ENCODE assay signal across 16 mouse cellular contexts in genomic region chr10:77450159-77450464, GRCm38 (mm10). TPM values are rescaled to one million over a fixed set of nuclear protein-coding genes. Genes with fewer than 3 reads are reported as not detected.
DNase-seq lines count a peak whose midpoint lies in the region; ATAC-seq and TF ChIP-seq lines count a peak whose summit lies in the region.
"Had no signal": no experiment of that assay in that cellular context is flagged by ENCODE, and none has a peak within 500 bp of the region (broad histone marks: within the 10 kb centered on the region; RNA-seq: fewer than 3 reads in every experiment).

No protein-coding gene starts in this region.

- no peak overlapping the region for H3K9ac ChIP-seq in heart, postnatal 0 days (replicated peaks; ENCODE audit: low read depth, low read length)
- no peak overlapping the region for H3K9ac ChIP-seq in midbrain, embryonic 11.5 days (ENCODE audit: low read length)
- H3K9ac ChIP-seq: forebrain, embryonic 12.5 days; midbrain, embryonic 15.5 days had no signal

- H3K36me3 ChIP-seq in heart, postnatal 0 days (replicated peaks; ENCODE audit: control insufficient read depth, insufficient read depth, low read length), result no peaks in the 10 kb centered on the region
- no peaks in the 10 kb centered on the region for H3K36me3 ChIP-seq in midbrain, embryonic 11.5 days (ENCODE audit: control insufficient read depth, insufficient read depth, low read length)
- H3K36me3 ChIP-seq in midbrain, embryonic 10.5 days, result no peaks in the 10 kb centered on the region
- H3K36me3 ChIP-seq: forebrain, embryonic 12.5 days; midbrain, embryonic 15.5 days had no signal

- H3K4me1 ChIP-seq in heart, postnatal 0 days (ENCODE audit: control insufficient read depth, insufficient read depth), result peaks cover 38% of the 10 kb centered on the region
- H3K4me1 ChIP-seq in midbrain, embryonic 11.5 days (ENCODE audit: control insufficient read depth, insufficient read depth, low read length), result 0 out of 2 replicates have a peak, but pooled peaks cover 2% of the 10 kb centered on the region
- H3K4me1 ChIP-seq in midbrain, embryonic 10.5 days, result peaks cover 24% of the 10 kb centered on the region
- H3K4me1 ChIP-seq: midbrain, embryonic 15.5 days had no signal

- no peak for TF ChIP-seq CTCF in gastrocnemius, adult 2 months (IDR thresholded peaks at IDR 0.05)
- no peak for TF ChIP-seq CTCF in heart, postnatal 0 days (IDR thresholded peaks at IDR 0.05; ENCODE audit: low read depth)

- intact Hi-C loops in gastrocnemius, adult 2 months (cut with DNase I), result no loop called here

- peak overlapping the region; percentile 57 for H3K4me2 ChIP-seq in heart, postnatal 0 days (ENCODE audit: low read depth, low read length)
- H3K4me2 ChIP-seq in midbrain, embryonic 11.5 days, result no peak overlapping the region

- ATAC-seq in heart, postnatal 0 days (ENCODE audit: insufficient read depth, low read depth), result no peak
- no peak for ATAC-seq in midbrain, embryonic 11.5 days (ENCODE audit: low FRiP score)
- ATAC-seq: midbrain, embryonic 15.5 days; Patski had no signal

- H3K9me3 ChIP-seq in heart, postnatal 0 days (replicated peaks; ENCODE audit: control insufficient read depth, low read length), result no peaks in the 10 kb centered on the region
- no peaks in the 10 kb centered on the region; the same call in 1 of the 2 replicates for H3K9me3 ChIP-seq in midbrain, embryonic 11.5 days (ENCODE audit: control insufficient read depth, low read length)
- H3K9me3 ChIP-seq in midbrain, embryonic 10.5 days (replicated peaks), result peaks cover 4% of the 10 kb centered on the region; the same call in 1 of the 2 replicates
- H3K9me3 ChIP-seq: midbrain, embryonic 15.5 days had no signal

- peak overlapping the region; percentile 57 for H3K27ac ChIP-seq in gastrocnemius, adult 2 months
- peak overlapping the region; percentile 83 for H3K27ac ChIP-seq in heart, postnatal 0 days (ENCODE audit: low read depth)
- no peak overlapping the region for H3K27ac ChIP-seq in midbrain, embryonic 11.5 days (ENCODE audit: low read depth, low read length)
- no peak overlapping the region for H3K27ac ChIP-seq in midbrain, embryonic 10.5 days (replicated peaks)
- H3K27ac ChIP-seq: forebrain, embryonic 12.5 days; midbrain, embryonic 15.5 days had no signal

- DNase-seq in gastrocnemius, adult 2 months, result no peak
- no peak for DNase-seq in gastrocnemius, adult 18-20 months (ENCODE audit: low spot score)
- peak; percentile 5 for DNase-seq in heart, postnatal 0 days (ENCODE audit: low spot score)
- DNase-seq in heart, adult 8-10 months (ENCODE audit: low spot score), result no peak
- peak; percentile 61 for DNase-seq in midbrain, embryonic 11.5 days (ENCODE audit: low spot score, missing footprints)
- no peak for DNase-seq in midbrain, embryonic 10.5 days (ENCODE audit: low spot score)
- DNase-seq in urinary bladder, postnatal 36 days (ENCODE audit: low spot score in 2 of 2), result no peak
- DNase-seq in cerebellum, adult 9-10 months, result no peak
- DNase-seq: adrenal gland, postnatal 36 days; cerebellum, postnatal 10 days; kidney, adult 8-10 months; kidney, postnatal 36 days; right cerebral cortex, postnatal 14 days had no signal

- no peaks in the 10 kb centered on the region for H3K27me3 ChIP-seq in heart, postnatal 0 days (ENCODE audit: control insufficient read depth, insufficient read depth, low read length)
- no peaks in the 10 kb centered on the region for H3K27me3 ChIP-seq in midbrain, embryonic 11.5 days (ENCODE audit: control insufficient read depth, insufficient read depth, low read length)
- no peaks in the 10 kb centered on the region for H3K27me3 ChIP-seq in midbrain, embryonic 10.5 days (ENCODE audit: low read depth, poor library complexity, severe bottlenecking)
- H3K27me3 ChIP-seq: forebrain, embryonic 12.5 days; midbrain, embryonic 15.5 days; Patski had no signal

- no peak overlapping the region for H3K4me3 ChIP-seq in gastrocnemius, adult 2 months
- no peak overlapping the region for H3K4me3 ChIP-seq in heart, postnatal 0 days (ENCODE audit: low read depth, low read length)
- H3K4me3 ChIP-seq in midbrain, embryonic 11.5 days (ENCODE audit: low read depth, low read length), result no peak overlapping the region
- no peak overlapping the region for H3K4me3 ChIP-seq in midbrain, embryonic 10.5 days
- H3K4me3 ChIP-seq: forebrain, embryonic 12.5 days; midbrain, embryonic 15.5 days had no signal

- no peak for TF ChIP-seq EP300 in heart, postnatal 0 days (IDR thresholded peaks at IDR 0.05; ENCODE audit: low read depth)

RNA-seq across cellular contexts. Expression of gene Adarb1, which starts 32.0 kb away (rescaled TPM):
- 1 to 10 TPM; 6.6 to 8.9 TPM for total RNA-seq in gastrocnemius, adult 2 months (2021)
- total RNA-seq in gastrocnemius, adult 18-20 months (2021), result 1 to 10 TPM; 5.5 to 5.8 TPM
- total RNA-seq in heart, postnatal 0 days (2014; rRNA removed; ENCODE audit: low replicate concordance), result 23.7 and 26.9 TPM in 2 replicates
- polyA plus RNA-seq in heart, postnatal 0 days (2015; fragmentation: Nextera tagmentation; extraction: Ambion mirVana), result 7.8 and 8.5 TPM in 2 replicates
- 10 to 100 TPM; 12.4 to 17.7 (median 16.4) TPM for total RNA-seq in heart, adult 8-10 months (2022)
- polyA plus RNA-seq in midbrain, embryonic 11.5 days (2014; fragmentation: Nextera tagmentation; extraction: Ambion mirVana), result 5.8 and 7.4 TPM in 2 replicates
- 6.0 and 6.1 TPM in 2 replicates for polyA plus RNA-seq in midbrain, embryonic 10.5 days (2016; fragmentation: Nextera tagmentation; extraction: Ambion mirVana)

Comparison
In these comparisons a context has a peak if more than half of its experiments do, and no peak if none do; other contexts are left out.
1. DNase-seq: peak in heart, postnatal 0 days (single experiment) and midbrain, embryonic 11.5 days (single experiment); none in gastrocnemius, adult 2 months (single experiment), gastrocnemius, adult 18-20 months (single experiment), heart, adult 8-10 months (single experiment), midbrain, embryonic 10.5 days (single experiment), urinary bladder, postnatal 36 days (0 of 2) and cerebellum, adult 9-10 months (single experiment).
2. H3K27ac ChIP-seq: peak in gastrocnemius, adult 2 months (single experiment) and heart, postnatal 0 days (single experiment); none in midbrain, embryonic 11.5 days (single experiment) and midbrain, embryonic 10.5 days (single experiment).